Mouse (Mus musculus): ENCODE data around the gene Kptn.
A peak's percentile ranks its signal among the peaks of the same experiment; 100 is the strongest.

Kptn gene

DNA sequence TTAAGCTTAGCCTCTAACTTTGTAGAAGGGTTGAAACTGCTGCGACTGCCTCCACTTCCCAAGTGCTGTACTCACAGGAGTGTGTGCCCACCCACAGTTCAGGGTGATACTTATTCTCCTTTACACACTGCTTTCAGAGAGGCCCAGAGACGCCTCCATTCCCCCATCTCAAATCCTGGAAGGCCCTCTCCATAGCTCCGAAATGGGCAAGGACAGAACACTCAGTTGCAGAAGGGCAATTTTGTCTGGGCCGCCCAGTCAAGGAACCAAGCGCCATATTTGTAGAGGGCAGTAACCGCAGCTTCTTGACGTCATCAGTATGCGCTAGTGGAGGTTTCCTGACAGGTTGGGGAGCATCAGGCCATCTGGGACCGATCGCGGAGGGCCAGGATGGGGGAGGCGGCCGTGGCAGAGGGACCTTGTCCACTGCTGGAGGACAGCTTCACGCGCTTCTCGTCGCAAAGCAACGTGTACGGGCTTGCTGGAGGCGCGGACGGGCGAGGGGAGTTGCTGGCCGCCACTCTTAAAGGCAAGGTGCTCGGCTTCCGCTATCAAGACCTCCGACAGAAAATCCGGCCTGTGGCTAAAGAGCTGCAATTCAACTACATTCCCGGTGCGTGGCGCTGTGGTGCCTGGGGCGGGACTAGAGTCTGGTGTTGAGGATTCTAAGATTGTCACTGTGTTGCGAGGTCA lies at the start of gene Kptn:
TSS of gene Kptn (plus strand) at position 327 of the 693 bp plus-strand sequence.
- DNase-seq (ENCODE audit: extremely low read depth, low read depth), result peak; percentile 86

DNA sequence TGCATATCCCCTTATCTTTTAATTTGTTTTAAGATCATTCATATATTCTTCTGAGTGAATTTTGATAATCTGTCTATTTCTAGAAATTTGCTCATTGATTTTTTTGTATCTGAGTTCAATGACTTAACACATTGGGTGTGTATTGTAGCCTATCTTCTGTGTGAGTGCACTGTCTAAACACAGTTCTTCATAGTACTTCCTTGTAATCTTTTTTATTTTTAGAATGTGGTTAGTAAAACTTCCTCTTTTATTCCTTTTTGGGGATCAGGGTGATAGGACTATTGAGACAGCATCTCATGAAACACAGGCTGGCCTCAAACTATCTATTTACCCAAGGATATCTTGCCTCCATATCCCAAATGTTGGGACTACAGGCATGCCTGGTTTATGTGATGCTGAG lies 48.8 kb upstream of the Kptn start:
- DNase-seq (ENCODE audit: extremely low read depth, low read depth), result peak; percentile 44

DNA sequence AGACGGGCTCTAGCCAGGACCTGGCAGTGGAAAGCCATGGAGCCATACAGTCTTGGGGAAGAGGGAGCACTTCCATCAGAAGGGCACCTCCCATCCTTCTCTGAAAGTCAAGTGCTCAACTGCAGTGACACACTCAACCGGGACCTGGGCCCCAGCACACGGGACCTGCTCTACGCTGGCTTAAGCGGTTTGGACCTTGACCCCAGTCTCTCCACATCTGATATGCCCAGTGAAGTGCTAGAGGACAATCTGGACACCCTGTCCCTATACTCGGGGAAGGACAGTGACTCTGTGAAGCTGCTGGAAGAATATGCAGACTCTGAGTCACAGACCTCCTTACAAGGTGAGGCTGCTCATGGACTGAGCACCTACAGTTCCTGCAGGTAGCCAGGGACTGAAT lies 47.8 kb upstream of the Kptn start:
- no peak for DNase-seq (ENCODE audit: extremely low read depth, low read depth)

DNA sequence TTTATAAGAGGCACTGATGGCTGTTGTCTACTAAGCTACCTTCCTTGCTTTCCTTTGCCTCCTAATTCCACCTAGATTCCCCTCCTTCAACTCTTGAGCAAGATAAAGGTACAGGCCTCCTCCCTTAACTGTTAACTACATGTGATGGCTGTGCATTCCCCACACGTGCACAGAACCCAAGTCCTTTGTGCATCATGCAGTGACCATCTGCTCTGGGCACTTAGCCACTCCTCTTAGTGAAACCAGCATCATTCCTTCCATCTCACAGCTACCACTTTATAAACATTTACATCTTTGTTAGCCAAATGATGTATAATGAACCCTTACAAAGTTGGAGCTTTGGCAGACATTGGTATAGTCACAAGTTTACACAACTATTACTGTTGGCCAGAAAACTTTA lies 39.7 kb upstream of the Kptn start:
- no peak for DNase-seq (ENCODE audit: extremely low read depth, low read depth)

DNA sequence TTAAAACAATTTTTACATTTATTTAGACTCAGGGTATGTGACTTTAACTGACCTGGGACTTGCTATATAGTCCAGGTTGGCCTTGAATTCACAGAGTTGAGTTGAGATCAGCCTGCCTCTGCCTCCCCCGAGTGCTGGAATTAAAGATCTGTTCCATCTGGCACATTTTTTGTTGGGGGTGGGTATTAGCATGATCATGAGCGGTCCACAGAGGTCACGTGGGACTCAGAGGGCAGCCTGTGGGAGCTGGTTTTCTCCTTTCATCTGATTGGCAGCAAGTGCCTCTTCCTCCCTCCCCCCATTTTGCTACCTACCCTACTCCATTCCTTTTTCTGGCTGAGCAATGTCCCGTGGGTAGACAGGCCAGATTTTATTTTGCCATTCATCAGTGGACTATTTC lies 39.1 kb upstream of the Kptn start:
- no peak for DNase-seq (ENCODE audit: extremely low read depth, low read depth)

DNA sequence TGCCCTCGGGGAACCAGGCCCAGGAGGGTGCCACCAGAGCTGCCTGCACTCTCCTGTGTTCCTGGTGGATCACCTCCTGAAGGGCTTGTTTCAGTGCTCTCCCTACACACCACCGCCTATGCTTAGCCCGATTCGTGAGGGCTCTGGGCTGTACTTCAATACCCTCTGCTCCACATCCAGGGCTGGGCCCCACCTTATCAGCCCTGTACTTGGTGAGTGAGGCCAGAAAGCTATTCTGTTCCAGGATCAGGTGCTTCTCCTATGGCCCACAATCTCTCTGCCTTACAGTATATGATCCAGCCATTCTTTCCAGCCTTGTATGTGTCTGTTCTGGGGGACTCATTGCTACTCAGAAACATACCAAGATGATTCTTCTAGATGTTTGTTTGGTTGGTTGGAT lies 36.3 kb upstream of the Kptn start:
- no peak for DNase-seq (ENCODE audit: extremely low read depth, low read depth)

DNA sequence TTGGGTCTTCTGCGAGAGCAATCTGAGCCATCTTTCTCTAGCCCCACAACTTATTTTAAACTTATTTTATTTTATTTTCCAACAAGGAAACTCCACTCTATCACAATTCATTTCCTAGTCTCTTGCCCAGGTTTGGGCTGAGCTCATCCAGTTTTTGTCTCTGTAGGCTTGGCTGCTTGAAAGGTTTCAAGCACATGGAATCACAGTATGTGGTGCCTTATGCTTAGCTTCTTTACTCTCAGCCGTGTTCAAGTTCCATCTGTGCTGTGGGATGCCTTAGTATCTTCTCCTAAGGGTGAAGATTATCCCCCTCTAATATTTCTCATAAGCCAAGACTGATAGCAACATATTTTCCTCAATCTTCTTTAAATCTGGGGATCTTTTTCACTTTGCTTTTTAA lies 32.1 kb upstream of the Kptn start:
- DNase-seq (ENCODE audit: extremely low read depth, low read depth), result no peak

DNA sequence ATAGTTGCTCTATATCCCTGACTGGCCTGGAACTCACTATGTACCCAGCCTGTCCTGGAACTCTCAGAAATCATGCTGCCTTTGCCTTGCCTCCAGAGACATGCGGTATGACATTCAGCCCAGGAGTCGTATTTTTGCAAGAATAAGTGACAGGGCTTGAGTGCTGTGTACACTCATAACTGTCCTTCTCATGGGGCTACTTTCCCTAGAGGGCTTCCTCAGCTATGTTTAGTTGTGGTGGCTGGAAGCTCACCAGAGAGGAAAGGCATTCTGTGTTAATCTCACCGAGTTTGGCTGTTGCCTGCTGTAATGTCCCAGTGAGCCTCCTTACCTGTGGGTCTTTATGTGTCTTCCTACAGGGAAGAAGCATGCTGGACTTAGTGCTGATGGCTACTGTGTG lies 25.1 kb upstream of the Kptn start:
- DNase-seq (ENCODE audit: extremely low read depth, low read depth), result no peak

DNA sequence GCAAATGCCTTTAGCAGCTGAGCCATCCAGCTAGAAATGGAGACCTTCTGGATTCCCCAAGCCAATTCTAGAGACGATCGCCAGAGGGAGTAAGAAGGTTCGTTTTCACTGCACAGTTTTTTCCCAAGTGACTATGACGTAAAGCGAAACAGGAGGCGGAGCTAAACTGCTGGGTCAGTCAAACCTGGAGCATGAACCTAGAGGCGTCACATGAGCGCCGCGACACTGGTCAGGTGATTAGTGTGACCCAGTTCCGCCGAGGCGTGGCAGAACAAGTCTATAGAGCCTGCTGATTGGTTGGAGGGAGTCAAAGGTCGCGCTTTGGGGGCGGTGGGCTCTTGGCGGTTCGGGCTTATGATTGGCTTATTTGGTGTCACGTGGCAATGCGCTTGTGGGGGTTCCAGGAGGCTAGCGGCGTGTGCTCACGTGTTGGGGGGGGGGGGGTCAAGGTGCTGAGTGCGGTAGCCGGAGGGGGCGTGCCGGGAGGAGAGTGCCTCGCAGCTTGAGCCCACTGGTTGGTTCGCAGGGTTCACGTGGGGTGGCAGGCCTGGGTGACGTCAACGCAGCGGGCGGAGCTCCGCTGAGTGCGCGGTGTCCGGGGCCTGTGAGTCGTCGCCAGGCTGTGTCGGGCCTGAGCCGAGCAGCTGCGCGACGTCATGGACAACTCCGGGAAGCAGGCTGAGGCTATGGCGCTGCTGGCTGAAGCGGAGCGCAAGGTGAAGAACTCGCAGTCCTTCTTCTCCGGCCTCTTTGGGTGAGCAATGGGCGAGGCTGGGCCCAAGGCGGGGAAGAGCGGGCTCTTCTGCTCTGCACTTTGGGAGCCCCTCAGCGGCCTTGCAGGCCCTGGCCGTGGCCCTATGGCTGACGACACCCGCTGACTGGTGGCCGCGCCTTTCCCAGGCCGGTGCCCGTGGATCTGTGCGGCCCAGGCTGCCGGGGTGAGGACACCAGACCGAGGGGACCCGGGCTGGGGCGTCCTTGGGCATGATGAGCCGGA lies 21.4 kb upstream of the Kptn start, which contains the start of gene Napa:
TSS of gene Napa (plus strand) at position 438 of the 997 bp plus-strand sequence.
- DNase-seq (ENCODE audit: extremely low read depth, low read depth), result peak; percentile 98

DNA sequence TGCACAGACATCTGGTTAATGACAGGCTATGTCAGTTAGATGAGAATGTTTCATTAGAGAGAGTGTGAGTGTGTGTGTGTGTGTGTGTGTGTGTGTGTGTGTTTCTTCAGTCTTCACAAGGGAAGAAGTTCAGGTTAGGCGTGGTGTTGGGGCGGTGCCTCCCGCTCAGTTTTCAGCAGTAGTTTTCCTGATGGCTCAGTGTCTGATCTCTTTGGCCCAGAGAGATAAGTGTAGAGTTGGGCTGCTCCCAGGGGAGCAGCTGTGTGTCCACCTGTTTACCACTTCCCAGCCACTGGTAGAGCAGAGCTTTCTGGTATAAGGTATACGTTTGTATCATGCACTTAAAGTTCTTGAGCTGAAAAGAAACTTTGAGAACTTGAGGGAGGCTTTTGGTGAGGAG lies 19.8 kb upstream of the Kptn start:
- DNase-seq (ENCODE audit: extremely low read depth, low read depth), result no peak

DNA sequence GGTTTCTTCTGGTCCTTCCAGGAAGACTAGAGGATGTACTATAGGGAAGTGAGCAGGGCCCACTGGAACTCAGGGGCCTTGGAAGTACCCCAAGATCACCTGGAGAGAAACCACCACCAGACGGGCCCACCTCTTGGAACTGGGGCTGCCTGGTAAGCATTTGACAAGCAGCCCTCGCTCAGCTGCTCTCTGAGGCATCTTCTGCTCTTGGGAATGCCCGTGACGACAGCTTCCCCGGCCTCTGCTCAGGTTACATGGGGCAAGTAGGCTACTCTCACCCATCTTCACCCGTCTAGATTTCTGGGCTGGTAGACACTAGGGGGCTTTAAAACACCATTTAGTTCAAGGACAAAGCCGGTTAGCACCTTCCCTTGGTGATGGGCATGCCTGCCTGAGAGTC lies 18.6 kb upstream of the Kptn start:
- DNase-seq (ENCODE audit: extremely low read depth, low read depth), result no peak

DNA sequence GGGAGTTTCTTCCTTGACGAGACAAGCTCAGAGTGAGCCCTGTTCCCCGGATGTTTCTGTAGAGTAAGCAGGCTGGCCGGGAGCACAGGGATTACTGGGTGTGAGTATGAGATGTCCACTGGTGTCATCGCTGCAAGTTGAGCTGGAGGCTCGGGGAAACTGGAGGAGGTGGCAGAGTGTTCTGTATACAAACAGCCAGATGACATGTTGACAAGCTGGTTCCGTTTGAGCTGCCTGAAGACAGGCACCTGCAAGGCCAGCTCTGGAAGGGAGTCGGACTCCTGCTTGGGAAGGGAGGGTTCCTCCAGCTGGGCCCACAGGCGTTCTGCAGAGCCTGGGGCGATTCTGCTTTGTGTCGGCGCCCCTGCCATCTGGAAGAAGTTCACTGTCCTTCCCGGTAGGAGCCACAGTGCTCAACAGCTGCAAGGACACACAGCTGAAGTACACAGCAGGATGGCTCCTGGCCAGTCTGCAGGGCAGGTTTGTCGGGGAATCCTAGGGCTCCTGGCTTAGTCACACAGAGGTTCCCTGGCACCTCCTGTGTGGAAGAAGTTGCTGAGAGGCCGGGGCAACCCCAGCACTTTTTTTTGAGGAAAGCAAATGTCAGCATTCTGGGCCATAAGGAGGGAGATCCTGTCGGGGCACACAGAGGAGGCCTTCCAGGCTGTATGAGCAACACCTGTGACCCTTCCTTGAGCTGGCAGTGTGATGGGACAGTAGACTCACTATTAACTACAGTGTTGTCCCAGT lies 17.8 kb upstream of the Kptn start:
- DNase-seq (ENCODE audit: extremely low read depth, low read depth), result no peak

DNA sequence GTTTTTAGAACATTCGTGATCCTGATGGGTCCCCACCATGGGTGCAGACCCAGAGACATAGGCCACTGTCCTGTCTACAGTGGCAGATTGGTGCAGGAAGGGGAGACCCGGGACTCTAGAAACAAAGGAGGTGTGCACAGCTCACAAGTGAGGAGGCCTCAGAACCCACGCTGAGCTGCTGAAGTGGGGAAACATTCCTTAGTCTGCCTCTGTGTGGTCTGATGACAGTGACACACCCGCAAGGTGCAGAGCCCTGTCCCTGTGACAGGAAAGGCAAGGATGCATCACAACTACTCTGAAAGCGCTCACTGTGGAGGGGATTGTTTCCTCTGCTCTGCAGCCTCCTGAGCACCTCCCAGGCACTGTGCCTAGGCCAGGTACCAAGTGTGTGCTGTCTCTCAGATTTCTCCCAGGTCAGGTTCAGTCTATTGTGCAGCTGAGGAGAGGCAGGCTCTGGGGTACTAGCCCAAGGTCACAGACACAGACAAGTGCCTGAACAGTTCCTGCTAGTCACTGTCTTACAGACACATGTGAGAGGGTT lies 16.9 kb upstream of the Kptn start:
- no peak for DNase-seq (ENCODE audit: extremely low read depth, low read depth)

DNA sequence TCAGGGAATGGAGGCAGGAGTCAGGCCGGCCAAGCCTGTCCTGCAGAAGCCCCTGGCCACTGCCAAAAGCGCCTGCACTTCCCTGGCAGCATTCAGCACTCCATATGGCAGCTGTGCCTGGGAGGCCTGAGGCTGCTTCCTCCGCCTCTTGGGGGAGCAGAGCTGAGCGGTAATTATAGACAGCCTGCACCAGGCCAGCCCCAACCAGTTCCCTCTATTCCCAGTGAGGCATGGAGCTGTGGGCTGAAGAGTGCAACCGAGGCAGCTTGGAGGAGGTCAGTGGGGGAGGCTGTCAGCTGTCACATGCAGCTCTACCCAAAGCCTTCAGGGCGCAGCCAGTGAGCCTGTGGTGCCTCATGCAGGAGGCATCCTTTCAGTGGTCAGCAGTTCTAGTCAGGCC lies 15.9 kb upstream of the Kptn start:
- DNase-seq (ENCODE audit: extremely low read depth, low read depth), result no peak

DNA sequence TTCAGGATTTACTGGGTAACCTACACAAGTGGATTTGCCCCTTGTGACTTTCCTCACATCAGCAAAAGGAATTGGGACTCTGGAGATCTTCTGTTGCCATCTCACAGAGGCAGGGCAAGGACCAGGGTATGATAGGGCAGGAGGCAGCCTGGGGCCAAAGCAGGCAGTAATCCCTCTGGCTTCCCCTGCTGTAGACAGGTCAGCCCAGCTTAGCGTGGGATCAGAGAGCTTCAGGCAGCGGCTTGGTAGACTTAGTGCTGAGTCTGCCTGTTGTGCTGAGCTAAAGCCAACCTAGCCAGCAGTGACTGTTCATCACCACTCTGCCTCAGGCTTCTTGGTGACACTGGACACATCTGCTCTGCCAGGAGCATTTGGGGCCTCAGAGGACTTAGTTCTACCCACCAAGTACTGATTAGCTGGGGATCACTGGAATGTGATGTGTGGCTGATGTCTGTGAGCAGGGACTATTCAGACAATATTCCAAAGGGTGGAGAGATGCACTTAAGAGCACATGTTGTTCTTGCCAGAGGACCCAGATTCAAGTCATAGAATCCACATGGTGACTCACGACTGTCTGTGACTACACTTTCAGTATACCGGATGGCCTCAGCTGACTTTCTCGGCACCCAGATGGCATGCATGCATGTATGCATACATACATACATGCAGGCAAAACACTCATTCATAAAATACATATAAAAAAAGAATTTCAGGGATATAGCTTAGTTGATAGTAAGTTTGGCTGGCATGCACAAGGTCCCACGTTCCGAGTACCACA lies 14.9 kb upstream of the Kptn start:
- no peak for DNase-seq (ENCODE audit: extremely low read depth, low read depth)

DNA sequence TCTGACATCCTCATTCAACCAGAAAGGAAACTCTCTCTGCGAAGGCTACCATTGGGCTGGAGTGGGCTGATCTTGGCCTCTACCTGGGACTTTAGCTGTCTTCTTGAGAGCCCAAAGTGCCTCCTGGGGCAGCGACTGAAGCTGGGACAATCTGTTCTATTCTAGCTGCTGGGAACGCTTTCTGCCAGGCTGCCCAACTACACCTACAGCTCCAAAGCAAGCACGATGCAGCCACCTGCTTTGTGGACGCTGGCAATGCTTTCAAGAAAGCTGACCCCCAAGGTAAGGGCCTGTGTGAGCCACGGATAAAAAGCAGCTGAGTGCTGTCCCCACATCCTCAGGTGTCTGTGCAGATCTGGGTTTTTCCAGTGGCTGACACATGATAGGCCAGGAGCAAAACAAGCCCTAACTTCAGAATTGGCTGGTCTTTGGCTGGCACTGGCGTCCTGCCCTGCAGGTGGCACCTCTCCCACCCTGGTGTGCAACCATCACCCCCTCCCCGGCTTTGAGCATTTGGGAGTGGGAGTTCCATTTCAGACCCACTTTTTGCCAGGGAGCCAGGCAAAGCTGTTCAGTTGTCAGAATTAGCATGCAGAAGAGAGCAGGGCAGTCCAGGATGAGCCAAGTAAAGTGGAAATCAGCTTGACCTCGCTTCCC lies 10.7 kb upstream of the Kptn start:
- no peak for DNase-seq (ENCODE audit: extremely low read depth, low read depth)

DNA sequence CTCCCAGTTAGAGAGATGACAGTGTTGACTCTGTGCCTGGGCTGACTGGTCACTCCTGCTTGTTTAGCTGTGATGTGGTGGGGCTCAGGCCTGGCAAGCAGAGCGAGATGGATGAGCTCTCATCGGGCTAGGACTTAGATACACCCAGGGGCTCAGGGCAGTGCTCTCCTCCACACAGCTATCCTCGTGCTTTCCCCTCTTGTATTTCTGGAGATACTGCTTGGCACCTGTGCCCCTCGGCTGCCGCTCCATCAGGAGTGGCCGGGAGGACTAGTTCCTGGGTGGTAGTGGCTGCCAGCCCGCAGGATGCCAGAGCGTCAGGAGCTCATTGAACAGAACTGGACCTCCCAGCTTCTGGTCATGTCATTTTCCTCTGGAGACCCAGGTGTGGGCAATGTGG lies 9.5 kb upstream of the Kptn start:
- DNase-seq (ENCODE audit: extremely low read depth, low read depth), result no peak

DNA sequence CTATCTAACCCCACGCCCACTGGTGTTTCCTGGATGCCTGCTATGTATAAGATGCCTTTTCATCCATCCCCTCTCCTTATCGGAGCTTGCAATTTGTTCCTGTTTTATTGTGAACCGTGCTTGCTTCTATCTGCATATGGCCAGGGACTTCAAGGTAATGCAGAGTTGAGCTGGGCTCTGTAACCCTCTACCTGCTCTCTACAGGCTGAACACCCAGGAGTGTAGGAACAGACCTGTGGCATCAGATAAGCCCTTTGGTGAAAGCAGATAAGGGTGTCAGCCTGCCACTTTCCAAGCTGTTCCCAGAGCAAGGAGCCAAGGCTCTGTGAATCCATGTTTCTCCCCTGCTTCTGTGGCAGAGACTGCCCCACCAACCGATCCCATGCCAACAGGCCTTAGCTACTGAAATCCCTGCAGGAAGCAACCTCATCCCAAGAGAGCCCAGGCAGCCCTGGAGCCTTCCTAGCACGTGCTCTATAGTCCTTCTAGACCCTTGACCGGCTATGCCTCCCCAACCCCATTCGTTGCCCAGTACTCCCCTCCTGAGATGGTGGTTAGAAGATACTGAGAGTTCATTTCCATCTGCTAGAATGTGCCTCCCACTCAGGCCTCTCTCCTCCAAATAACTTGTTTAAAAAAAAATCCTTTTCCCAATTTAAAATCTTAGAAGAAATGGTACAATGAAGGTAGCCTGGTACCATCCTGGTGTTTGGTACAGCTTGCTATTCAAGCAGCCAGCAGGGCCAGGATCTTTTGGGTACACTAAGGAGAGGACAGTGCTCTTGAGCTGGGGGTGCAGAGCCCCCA lies 8.2 kb upstream of the Kptn start:
- peak; percentile 15 for DNase-seq (ENCODE audit: extremely low read depth, low read depth)

DNA sequence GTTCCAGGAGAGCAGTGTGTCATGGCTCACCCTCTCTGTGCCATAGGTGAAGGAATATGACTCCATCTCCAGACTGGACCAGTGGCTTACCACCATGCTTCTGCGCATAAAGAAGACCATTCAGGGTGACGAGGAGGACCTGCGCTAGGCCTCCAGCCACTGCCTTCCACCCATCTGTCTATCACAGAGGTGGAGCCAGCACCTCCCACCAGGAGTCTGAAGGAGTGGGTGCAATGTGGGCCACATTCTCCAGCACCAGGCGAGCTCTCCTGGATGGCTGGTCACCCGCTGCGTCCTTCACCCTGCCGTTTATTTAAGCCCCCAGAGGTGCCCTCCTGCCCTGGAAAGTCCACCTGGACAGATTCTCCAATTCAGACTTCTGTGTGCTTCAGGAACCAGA lies 3.3 kb upstream of the Kptn start:
- no peak for DNase-seq (ENCODE audit: extremely low read depth, low read depth)
